14 mouse cellular contexts compared by ENCODE assay signal in genomic region chr16:81879682-81880081, GRCm38 (mm10).
"Had no signal": no experiment of that assay in that cellular context is flagged by ENCODE, and none has a peak within 500 bp of the region (broad histone marks: within the 10 kb centered on the region; RNA-seq: fewer than 3 reads in every experiment).

No protein-coding gene starts in this region.

- H3K36me3 ChIP-seq: liver, embryonic 13.5 days; midbrain, embryonic 15.5 days; neural tube, embryonic 13.5 days had no signal

- H3K9ac ChIP-seq: liver, embryonic 13.5 days; midbrain, embryonic 15.5 days; neural tube, embryonic 13.5 days had no signal

- H3K9me3 ChIP-seq: liver, embryonic 13.5 days; midbrain, embryonic 15.5 days had no signal

- H3K27ac ChIP-seq: liver, embryonic 13.5 days; midbrain, embryonic 15.5 days; neural tube, embryonic 13.5 days; stomach, postnatal 0 days had no signal

- H3K4me3 ChIP-seq: liver, embryonic 13.5 days; midbrain, embryonic 15.5 days; myocyte; neural tube, embryonic 13.5 days had no signal

- ATAC-seq: midbrain, embryonic 15.5 days had no signal

- H3K4me1 ChIP-seq: liver, embryonic 13.5 days; midbrain, embryonic 15.5 days; neural tube, embryonic 13.5 days had no signal

- DNase-seq: kidney, adult 9 months; kidney, postnatal 14 days; kidney, postnatal 4 days; liver, embryonic 13.5 days; lung, adult 2 months; lung, postnatal 14 days; lung, postnatal 4 days; retina, postnatal 1 day; thymus, postnatal 25 days had no signal

- H3K4me2 ChIP-seq: liver, embryonic 13.5 days; midbrain, embryonic 11.5 days; midbrain, embryonic 15.5 days; neural tube, embryonic 13.5 days had no signal

- H3K27me3 ChIP-seq: liver, embryonic 13.5 days; midbrain, embryonic 15.5 days; neural tube, embryonic 13.5 days had no signal
